Mouse (Mus musculus): ENCODE measurements at regions not wholly inside any gene's neighbourhood (a gene's known extent, or its start where the extent isn't known, plus 50 kb on each side); places are given as distances from the start of the nearest gene placed in this dataset.

- no peak overlapping the region for H3K4me2 ChIP-seq
- H3K9ac ChIP-seq, result no peak overlapping the region
- H3K9me3 ChIP-seq (replicated peaks), result no peaks in the 10 kb centered on the region
- no peak overlapping the region for H3K4me3 ChIP-seq
- no peak overlapping the region for H3K27ac ChIP-seq
- peaks cover 5% of the 10 kb centered on the region; the same call in 1 of the 2 replicates for H3K27me3 ChIP-seq
- H3K4me1 ChIP-seq, result 0 out of 2 replicates have a peak, but pooled peaks cover 3% of the 10 kb centered on the region
- H3K36me3 ChIP-seq (ENCODE audit: poor library complexity, severe bottlenecking), result no peaks in the 10 kb centered on the region
- no peak for ATAC-seq
- 71% methylated on average over 7 of the region's 7 CpGs for WGBS
These were observed 283.6 kb downstream of the Tle4 start for GRCm38 (mm10) chr19:14314301-14314700.

- H3K27me3 ChIP-seq, result no peaks in the 10 kb centered on the region
- H3K4me3 ChIP-seq, result no peak overlapping the region
- peaks cover under 1% of the 10 kb centered on the region for H3K4me1 ChIP-seq
- H3K9me3 ChIP-seq (replicated peaks), result no peaks in the 10 kb centered on the region
- no peak overlapping the region for H3K27ac ChIP-seq
- 41% methylated on average over 3 of the region's 3 CpGs for WGBS
- H3K36me3 ChIP-seq (ENCODE audit: poor library complexity, severe bottlenecking), result no peaks in the 10 kb centered on the region
- no peak for ATAC-seq
- H3K4me2 ChIP-seq, result no peak overlapping the region
- no peak overlapping the region for H3K9ac ChIP-seq
These were observed 278.1 kb downstream of the Tle4 start for GRCm38 (mm10) chr19:14319677-14320191.

- H3K27me3 ChIP-seq, result no peaks in the 10 kb centered on the region
- no peak overlapping the region for H3K4me3 ChIP-seq
- peak; percentile 62 for ATAC-seq
- H3K36me3 ChIP-seq (ENCODE audit: poor library complexity, severe bottlenecking), result no peaks in the 10 kb centered on the region
- 28% methylated on average over 9 of the region's 9 CpGs for WGBS
- H3K27ac ChIP-seq, result no peak overlapping the region
- H3K9ac ChIP-seq, result no peak overlapping the region
- peaks cover 14% of the 10 kb centered on the region for H3K4me1 ChIP-seq
- H3K9me3 ChIP-seq (replicated peaks), result no peaks in the 10 kb centered on the region
- peak overlapping the region; percentile 15; the same call in 1 of the 2 replicates for H3K4me2 ChIP-seq
These were observed 272.3 kb downstream of the Tle4 start for GRCm38 (mm10) chr19:14325353-14326052.

GRCm38 (mm10) chr19:14333041-14334012 is 264.5 kb downstream of the Tle4 start:
- no peak overlapping the region for H3K4me3 ChIP-seq
- WGBS, result 78% methylated on average over 6 of the region's 6 CpGs
- H3K27me3 ChIP-seq, result no peaks in the 10 kb centered on the region
- H3K9me3 ChIP-seq (replicated peaks), result no peaks in the 10 kb centered on the region
- no peaks in the 10 kb centered on the region for H3K36me3 ChIP-seq (ENCODE audit: poor library complexity, severe bottlenecking)
- no peak overlapping the region for H3K4me2 ChIP-seq
- H3K4me1 ChIP-seq, result peaks cover 3% of the 10 kb centered on the region; the same call in 1 of the 2 replicates
- H3K27ac ChIP-seq, result no peak overlapping the region
- no peak overlapping the region for H3K9ac ChIP-seq
- no peak for ATAC-seq

GRCm38 (mm10) chr19:14337025-14337424 is 260.8 kb downstream of the Tle4 start:
- H3K27me3 ChIP-seq, result no peaks in the 10 kb centered on the region
- no peak for ATAC-seq

GRCm38 (mm10) chr19:14340759-14341158 is 257.1 kb downstream of the Tle4 start:
- H3K36me3 ChIP-seq (ENCODE audit: poor library complexity, severe bottlenecking), result no peaks in the 10 kb centered on the region
- H3K9me3 ChIP-seq (replicated peaks), result no peaks in the 10 kb centered on the region
- no peak overlapping the region for H3K9ac ChIP-seq
- H3K27me3 ChIP-seq, result no peaks in the 10 kb centered on the region
- no peak overlapping the region for H3K27ac ChIP-seq
- 0 out of 2 replicates have a peak, but pooled peaks cover 3% of the 10 kb centered on the region for H3K4me1 ChIP-seq
- 86% methylated on average over 2 of the region's 2 CpGs for WGBS
- no peak overlapping the region for H3K4me2 ChIP-seq
- no peak overlapping the region for H3K4me3 ChIP-seq
- peak; percentile 10; the same call in 1 of the 2 replicates for ATAC-seq

More at GRCm38 (mm10) chr19:14337025-14337424, 260.8 kb downstream of the Tle4 start:
- Histone ChIP-seq H3K36me3 (ENCODE audit: poor library complexity, severe bottlenecking) (no peaks in the 10 kb centered on the region), H3K4me3 (no peak overlapping the region), H3K4me2 (no peak overlapping the region), H3K27ac (no peak overlapping the region), H3K9me3 (replicated peaks) (no peaks in the 10 kb centered on the region), H3K9ac (no peak overlapping the region), H3K4me1 (0 out of 2 replicates have a peak, but pooled peaks cover 3% of the 10 kb centered on the region)
- 37% methylated on average over 5 of the region's 5 CpGs for WGBS

GRCm38 (mm10) chr19:14343890-14344289 is 254.0 kb downstream of the Tle4 start:
- Histone ChIP-seq H3K4me3 (no peak overlapping the region), H3K27me3 (no peaks in the 10 kb centered on the region), H3K9me3 (replicated peaks) (no peaks in the 10 kb centered on the region), H3K9ac (no peak overlapping the region), H3K27ac (no peak overlapping the region), H3K4me2 (no peak overlapping the region), H3K36me3 (ENCODE audit: poor library complexity, severe bottlenecking) (no peaks in the 10 kb centered on the region), H3K4me1 (no peaks in the 10 kb centered on the region; the same call in 1 of the 2 replicates)
- 93% methylated on average over 5 of the region's 5 CpGs for WGBS
- no peak for ATAC-seq

GRCm38 (mm10) chr19:14344467-14344866 is 253.4 kb downstream of the Tle4 start:
- Histone ChIP-seq H3K27me3 (no peaks in the 10 kb centered on the region), H3K4me2 (no peak overlapping the region), H3K4me1 (no peaks in the 10 kb centered on the region; the same call in 1 of the 2 replicates), H3K9me3 (replicated peaks) (no peaks in the 10 kb centered on the region), H3K4me3 (no peak overlapping the region), H3K9ac (no peak overlapping the region), H3K27ac (no peak overlapping the region), H3K36me3 (ENCODE audit: poor library complexity, severe bottlenecking) (no peaks in the 10 kb centered on the region)
- ATAC-seq, result no peak
- WGBS, result 92% methylated on average over 3 of the region's 3 CpGs

GRCm38 (mm10) chr19:14347026-14347425 is 250.8 kb downstream of the Tle4 start:
- WGBS, result 22% methylated on average over 2 of the region's 2 CpGs
- H3K4me3 ChIP-seq, result no peak overlapping the region

GRCm38 (mm10) chr19:14347429-14347828 is 250.4 kb downstream of the Tle4 start:
- no peaks in the 10 kb centered on the region for H3K27me3 ChIP-seq
- no peaks in the 10 kb centered on the region; the same call in 1 of the 2 replicates for H3K4me1 ChIP-seq
- no peaks in the 10 kb centered on the region for H3K9me3 ChIP-seq (replicated peaks)
- ATAC-seq, result no peak
- H3K4me2 ChIP-seq, result no peak overlapping the region
- H3K27ac ChIP-seq, result no peak overlapping the region
- H3K36me3 ChIP-seq (ENCODE audit: poor library complexity, severe bottlenecking), result no peaks in the 10 kb centered on the region
- no peak overlapping the region for H3K4me3 ChIP-seq
- H3K9ac ChIP-seq, result no peak overlapping the region

More at GRCm38 (mm10) chr19:14347026-14347425, 250.8 kb downstream of the Tle4 start:
- no peak overlapping the region for H3K4me2 ChIP-seq
- no peaks in the 10 kb centered on the region for H3K36me3 ChIP-seq (ENCODE audit: poor library complexity, severe bottlenecking)
- H3K4me1 ChIP-seq, result no peaks in the 10 kb centered on the region; the same call in 1 of the 2 replicates
- H3K9me3 ChIP-seq (replicated peaks), result no peaks in the 10 kb centered on the region
- H3K27ac ChIP-seq, result no peak overlapping the region
- no peaks in the 10 kb centered on the region for H3K27me3 ChIP-seq
- no peak for ATAC-seq
- no peak overlapping the region for H3K9ac ChIP-seq

- ATAC-seq, result no peak
These were observed 248.1 kb downstream of the Tle4 start for GRCm38 (mm10) chr19:14349753-14350152.

More at GRCm38 (mm10) chr19:14349753-14350152, 248.1 kb downstream of the Tle4 start:
- H3K36me3 ChIP-seq (ENCODE audit: poor library complexity, severe bottlenecking), result no peaks in the 10 kb centered on the region
- H3K27me3 ChIP-seq, result no peaks in the 10 kb centered on the region
- no peak overlapping the region for H3K4me2 ChIP-seq
- no peaks in the 10 kb centered on the region; the same call in 1 of the 2 replicates for H3K4me1 ChIP-seq
- H3K27ac ChIP-seq, result no peak overlapping the region
- H3K4me3 ChIP-seq, result no peak overlapping the region
- H3K9ac ChIP-seq, result no peak overlapping the region
- no peaks in the 10 kb centered on the region for H3K9me3 ChIP-seq (replicated peaks)
- WGBS, result 73% methylated on average over 2 of the region's 2 CpGs
